Comparison of ENCODE assay signal across 17 mouse cellular contexts in the genomic region with DNA sequence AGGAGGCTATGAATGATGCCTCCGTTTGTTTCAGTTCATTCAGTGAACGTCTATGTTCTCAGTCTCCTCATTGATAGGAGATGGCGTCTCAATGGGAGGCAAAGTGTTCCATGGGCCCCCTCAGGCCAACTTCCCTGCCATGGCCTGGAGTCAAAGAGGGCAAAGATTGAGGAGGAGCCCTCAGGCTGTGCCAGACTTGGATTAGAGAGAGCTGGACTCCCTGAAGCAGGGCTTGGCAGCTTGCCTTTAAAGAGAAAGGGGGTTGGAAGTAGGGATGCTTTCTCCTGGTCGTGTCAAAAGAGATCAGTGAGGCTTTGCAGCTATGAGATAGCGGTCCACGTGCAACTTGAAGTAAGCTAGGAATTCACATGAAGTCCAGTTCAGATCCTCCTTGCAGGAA.
DNase-seq lines count a peak whose midpoint lies in the region; ATAC-seq and TF ChIP-seq lines count a peak whose summit lies in the region.
"Had no signal": no experiment of that assay in that cellular context is flagged by ENCODE, and none has a peak within 500 bp of the region (broad histone marks: within the 10 kb centered on the region; RNA-seq: fewer than 3 reads in every experiment).

No protein-coding gene starts in this region.

- H3K9ac ChIP-seq in hindbrain, postnatal 0 days (replicated peaks; ENCODE audit: low read length) = no peak overlapping the region
- H3K9ac ChIP-seq in hindbrain, embryonic 12.5 days = no peak overlapping the region
- H3K9ac ChIP-seq: heart, embryonic 13.5 days; hindbrain, embryonic 14.5 days; liver, embryonic 15.5 days had no signal

- H3K4me3 ChIP-seq in hindbrain, postnatal 0 days (ENCODE audit: low read length) = no peak overlapping the region
- H3K4me3 ChIP-seq in hindbrain, embryonic 12.5 days = no peak overlapping the region
- H3K4me3 ChIP-seq: erythroblast, embryonic 14.5 days; heart, embryonic 13.5 days; liver, embryonic 15.5 days had no signal

- TF ChIP-seq CTCF in hindbrain, postnatal 0 days (IDR thresholded peaks at IDR 0.05; ENCODE audit: low read depth) = no peak

- no peaks in the 10 kb centered on the region for H3K36me3 ChIP-seq in hindbrain, postnatal 0 days (ENCODE audit: insufficient read depth, low read length)
- H3K36me3 ChIP-seq in hindbrain, embryonic 12.5 days = no peaks in the 10 kb centered on the region
- H3K36me3 ChIP-seq: heart, embryonic 13.5 days; liver, embryonic 15.5 days had no signal

- H3K9me3 ChIP-seq in hindbrain, postnatal 0 days (ENCODE audit: low read length) = no peaks in the 10 kb centered on the region
- H3K9me3 ChIP-seq in hindbrain, embryonic 12.5 days (replicated peaks) = no peaks in the 10 kb centered on the region
- H3K9me3 ChIP-seq: heart, embryonic 13.5 days; liver, embryonic 15.5 days had no signal

- intact Hi-C loops in left cerebral cortex, postnatal 36 days (cut with DNase I) = no loop called here

- ATAC-seq in hindbrain, postnatal 0 days = no peak
- no peak for ATAC-seq in hindbrain, embryonic 12.5 days (ENCODE audit: low FRiP score)

- DNase-seq in cerebellum, adult 9-11 months = peak; percentile 10
- no peak for DNase-seq in cerebellum, adult 11-12 months
- peak; percentile 53 for DNase-seq in hindbrain, postnatal 0 days (ENCODE audit: low spot score)
- peak; percentile 43 for DNase-seq in lung, postnatal 10 days
- DNase-seq in lung, postnatal 4 days = no peak
- DNase-seq in kidney, postnatal 14 days = peak; percentile 54
- DNase-seq in left cerebral cortex, postnatal 36 days (ENCODE audit: low spot score in 2 of 2) = no peak
- DNase-seq: cerebellum, adult 8-10 months; gastrocnemius, postnatal 10 days; right cerebral cortex, adult 18-20 months; thymus, postnatal 36 days had no signal

- H3K4me2 ChIP-seq in hindbrain, postnatal 0 days (ENCODE audit: low read depth, low read length) = no peak overlapping the region
- no peak overlapping the region for H3K4me2 ChIP-seq in hindbrain, embryonic 12.5 days (replicated peaks)
- H3K4me2 ChIP-seq: heart, embryonic 13.5 days; hindbrain, embryonic 14.5 days; liver, embryonic 15.5 days; midbrain, embryonic 11.5 days had no signal

- H3K27me3 ChIP-seq in hindbrain, postnatal 0 days (ENCODE audit: insufficient read depth, low read length) = no peaks in the 10 kb centered on the region
- H3K27me3 ChIP-seq in hindbrain, embryonic 12.5 days = no peaks in the 10 kb centered on the region
- H3K27me3 ChIP-seq: heart, embryonic 13.5 days; liver, embryonic 15.5 days had no signal

- WGBS in hindbrain, postnatal 0 days = 51% methylated on average over 6 of the region's 6 CpGs
- WGBS in hindbrain, embryonic 12.5 days = 80% methylated on average over 6 of the region's 6 CpGs

- H3K27ac ChIP-seq in hindbrain, postnatal 0 days = no peak overlapping the region
- no peak overlapping the region for H3K27ac ChIP-seq in hindbrain, embryonic 12.5 days
- H3K27ac ChIP-seq: heart, embryonic 13.5 days; hindbrain, embryonic 14.5 days; liver, embryonic 15.5 days had no signal

- H3K4me1 ChIP-seq in hindbrain, postnatal 0 days (ENCODE audit: insufficient read depth, low read length) = peaks cover 6% of the 10 kb centered on the region; the same call in 1 of the 2 replicates
- H3K4me1 ChIP-seq in hindbrain, embryonic 12.5 days = no peaks in the 10 kb centered on the region

Comparison
In these comparisons a context has a peak if more than half of its experiments do, and no peak if none do; other contexts are left out.
1. DNase-seq: peak in cerebellum, adult 9-11 months (single experiment), hindbrain, postnatal 0 days (single experiment), lung, postnatal 10 days (single experiment) and kidney, postnatal 14 days (single experiment); none in cerebellum, adult 11-12 months (single experiment), lung, postnatal 4 days (0 of 2) and left cerebral cortex, postnatal 36 days (0 of 2).